Mouse (Mus musculus) urinary bladder, adult 2 months (tissue): Measurements from ENCODE around the gene Dis3l. TPM values are rescaled to one million over a fixed set of nuclear protein-coding genes. Genes with fewer than 3 reads are reported as not detected.

Experiments used
- DNase-seq: peaks from one replicate; pipeline ENCODE4 v3.0.0; 2022; ENCODE audit warnings: low spot score
- polyA plus RNA-seq: library from polyadenylated mRNA; depleted of rRNA; stranded (reverse); fragments of >200 nt; gene quantifications from 2 replicates; pipeline ENCODE4 v1.2.3, GENCODE M21; 2012; rRNA removed

The Dis3l gene
- polyA plus RNA-seq, 1 experiment: 21.5 TPM

- DNase-seq: no peak
Measured at GRCm38 (mm10) chr9:64259906-64260305, 81.2 kb downstream of the Dis3l start.

Other genes with a start within 250 kb of the Dis3l start
- 0.38 and 1.3 TPM in 2 replicates for gene Lctl, start 224.1 kb downstream of the Dis3l start, polyA plus RNA-seq
- gene Zwilch, start 168.2 kb downstream of the Dis3l start, polyA plus RNA-seq: 5.5 and 5.6 TPM in 2 replicates
- gene Rpl4, start 167.9 kb downstream of the Dis3l start, polyA plus RNA-seq: 1,255 and 1,379 TPM in 2 replicates
- 39.5 and 46.3 TPM in 2 replicates for gene Snapc5, start 162.0 kb downstream of the Dis3l start, polyA plus RNA-seq
- 0.27 and 0.39 TPM in 2 replicates for gene Uchl4, start 106.1 kb downstream of the Dis3l start, polyA plus RNA-seq
- 63.7 and 67.4 TPM in 2 replicates for gene Map2k1, start 87.7 kb downstream of the Dis3l start, polyA plus RNA-seq
- 39.2 and 43.9 TPM in 2 replicates for gene Tipin, start 59.7 kb downstream of the Dis3l start, polyA plus RNA-seq
- 0.17 and 0.22 TPM in 2 replicates for gene Megf11, start 44.3 kb upstream of the Dis3l start, polyA plus RNA-seq